Mouse (Mus musculus) limb, embryonic 10.5 days (tissue): ENCODE measurements at regions not wholly inside any gene's neighbourhood (a gene's known extent, or its start where the extent isn't known, plus 50 kb on each side); places are given as distances from the start of the nearest gene placed in this dataset.

Experiments
- DNase-seq: peaks from one replicate; pipeline ENCODE4 v3.0.0-alpha.2; 2017; ENCODE audit warnings: low spot score
- H3K27ac ChIP-seq: fragments of 300-500 bp; sonication (generic); 2 replicates; pipeline ENCODE4 v1.5.1; 2016; ENCODE audit warnings: mild to moderate bottlenecking
- H3K27me3 ChIP-seq: fragments of 300-500 bp; sonication (generic); 2 replicates; pipeline ENCODE4 v1.6.1; 2016; ENCODE audit warnings: low read depth, mild to moderate bottlenecking; ENCODE audit not compliant: poor library complexity, severe bottlenecking
- H3K36me3 ChIP-seq: fragments of 300-500 bp; sonication (generic); 2 replicates; pipeline ENCODE4 v1.6.1; 2016; ENCODE audit warnings: mild to moderate bottlenecking, moderate library complexity
- H3K4me1 ChIP-seq: fragments of 300-500 bp; sonication (generic); 2 replicates; pipeline ENCODE4 v1.6.1; 2016
- H3K4me3 ChIP-seq: fragments of 300-500 bp; sonication (generic); 2 replicates; pipeline ENCODE4 v1.5.1; 2016; ENCODE audit warnings: mild to moderate bottlenecking, moderate library complexity
- H3K9me3 ChIP-seq: fragments of 300-500 bp; sonication (generic); replicated peaks from 2 replicates; pipeline ENCODE4 v1.6.1; 2016; ENCODE audit warnings: mild to moderate bottlenecking
- WGBS: fragments of 180-500 bp; shearing (Covaris S2); methylation state at CpG from one replicate; pipeline ENCODE4 v1.1.7; 2016; 5-methylcytosine and 5-hydroxymethylcytosine counted together

- Histone ChIP-seq H3K4me3 (no peak overlapping the region), H3K27ac (no peak overlapping the region), H3K36me3 (no peaks in the 10 kb centered on the region), H3K27me3 (no peaks in the 10 kb centered on the region), H3K9me3 (no peaks in the 10 kb centered on the region), H3K4me1 (peaks cover 22% of the 10 kb centered on the region)
- DNase-seq: no peak
- WGBS: 59% methylated on average over 13 of the region's 13 CpGs
Observed at GRCm38 (mm10) chr3:149105709-149106450, 115.5 kb upstream of the Adgrl2 start.

GRCm38 (mm10) chr3:149105181-149105580, 114.8 kb upstream of the Adgrl2 start:
- Histone ChIP-seq H3K4me3 (no peak overlapping the region), H3K36me3 (no peaks in the 10 kb centered on the region), H3K4me1 (peaks cover 20% of the 10 kb centered on the region), H3K9me3 (no peaks in the 10 kb centered on the region), H3K27ac (no peak overlapping the region), H3K27me3 (no peaks in the 10 kb centered on the region)
- no peak for DNase-seq
- 92% methylated on average over 4 of the region's 4 CpGs for WGBS

DNA sequence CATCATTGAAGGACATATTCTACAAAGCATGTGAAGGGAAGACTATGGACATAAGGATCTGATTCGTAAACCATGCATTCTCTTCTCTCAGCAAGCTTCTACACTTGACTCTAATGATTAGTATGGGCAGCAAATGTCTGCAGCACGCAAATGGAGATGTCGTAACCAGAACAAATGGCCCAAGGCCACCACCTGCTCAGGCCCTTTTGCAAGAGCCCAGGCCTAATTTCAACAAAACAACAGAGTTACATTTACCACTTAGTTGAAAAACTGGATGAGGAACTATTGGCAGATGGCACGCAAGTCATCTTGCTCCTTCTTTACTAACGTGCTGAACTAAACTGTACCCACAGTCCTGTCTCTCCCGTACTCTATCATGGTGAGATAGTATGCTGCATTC, 113.7 kb upstream of the Adgrl2 start:
- no peak overlapping the region for H3K27ac ChIP-seq
- no peak for DNase-seq
- 76% methylated on average over 6 of the region's 6 CpGs for WGBS
- no peaks in the 10 kb centered on the region for H3K9me3 ChIP-seq
- H3K4me1 ChIP-seq: peaks cover 22% of the 10 kb centered on the region
- no peak overlapping the region for H3K4me3 ChIP-seq
- H3K27me3 ChIP-seq: no peaks in the 10 kb centered on the region
- no peaks in the 10 kb centered on the region for H3K36me3 ChIP-seq

DNA sequence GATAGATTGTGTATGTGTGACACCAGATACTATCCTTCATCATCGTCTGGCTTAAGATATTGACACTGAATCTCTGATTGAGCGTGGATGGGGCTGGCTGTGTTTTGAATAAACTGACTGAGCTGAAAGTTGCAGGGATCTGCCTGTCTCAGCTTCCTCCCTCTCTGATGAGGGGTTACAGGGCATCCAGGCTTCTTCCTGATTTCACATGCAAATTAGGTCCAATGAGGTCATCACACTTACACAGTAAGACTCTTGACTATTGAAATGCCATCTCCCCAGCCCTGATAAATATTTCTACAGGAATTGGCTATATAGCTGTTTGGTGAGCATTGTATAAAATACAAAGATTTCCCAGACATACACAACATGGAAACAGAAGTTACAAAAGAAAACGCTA, 113.1 kb upstream of the Adgrl2 start:
- Histone ChIP-seq H3K27me3 (no peaks in the 10 kb centered on the region), H3K4me1 (peaks cover 23% of the 10 kb centered on the region), H3K4me3 (no peak overlapping the region), H3K9me3 (no peaks in the 10 kb centered on the region), H3K27ac (no peak overlapping the region), H3K36me3 (no peaks in the 10 kb centered on the region)
- DNase-seq: no peak
- WGBS: 88% methylated on average over 3 of the region's 3 CpGs

GRCm38 (mm10) chr3:149102846-149103245, 112.5 kb upstream of the Adgrl2 start:
- no peak overlapping the region for H3K4me3 ChIP-seq
- 86% methylated on average over 8 of the region's 8 CpGs for WGBS
- no peaks in the 10 kb centered on the region for H3K9me3 ChIP-seq
- H3K27me3 ChIP-seq: no peaks in the 10 kb centered on the region
- H3K4me1 ChIP-seq: peaks cover 23% of the 10 kb centered on the region
- no peak overlapping the region for H3K27ac ChIP-seq
- no peak for DNase-seq
- no peaks in the 10 kb centered on the region for H3K36me3 ChIP-seq

DNA sequence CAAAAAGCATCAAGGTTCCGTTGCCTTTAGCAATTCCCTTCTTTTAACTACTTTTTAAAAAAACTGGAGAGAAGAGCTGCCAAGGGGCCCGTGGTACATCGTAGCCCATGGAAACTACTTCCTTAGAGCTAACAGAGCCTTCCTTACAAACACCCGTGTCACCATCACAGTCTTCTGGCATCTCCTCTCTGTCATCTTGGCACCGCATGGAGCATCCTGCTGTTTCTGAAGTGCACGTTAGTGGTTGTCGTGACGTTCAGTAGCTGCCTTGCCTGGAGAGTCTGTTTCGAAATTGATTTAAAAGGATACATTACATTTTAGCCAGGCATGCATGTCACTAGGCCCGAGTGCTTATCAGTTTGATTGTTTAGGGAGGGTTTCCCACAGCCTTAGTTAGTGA, 111.4 kb upstream of the Adgrl2 start:
- Histone ChIP-seq H3K36me3 (no peaks in the 10 kb centered on the region), H3K4me1 (peaks cover 23% of the 10 kb centered on the region), H3K4me3 (no peak overlapping the region), H3K9me3 (no peaks in the 10 kb centered on the region), H3K27ac (no peak overlapping the region), H3K27me3 (no peaks in the 10 kb centered on the region)
- no peak for DNase-seq
- 86% methylated on average over 10 of the region's 10 CpGs for WGBS

DNA sequence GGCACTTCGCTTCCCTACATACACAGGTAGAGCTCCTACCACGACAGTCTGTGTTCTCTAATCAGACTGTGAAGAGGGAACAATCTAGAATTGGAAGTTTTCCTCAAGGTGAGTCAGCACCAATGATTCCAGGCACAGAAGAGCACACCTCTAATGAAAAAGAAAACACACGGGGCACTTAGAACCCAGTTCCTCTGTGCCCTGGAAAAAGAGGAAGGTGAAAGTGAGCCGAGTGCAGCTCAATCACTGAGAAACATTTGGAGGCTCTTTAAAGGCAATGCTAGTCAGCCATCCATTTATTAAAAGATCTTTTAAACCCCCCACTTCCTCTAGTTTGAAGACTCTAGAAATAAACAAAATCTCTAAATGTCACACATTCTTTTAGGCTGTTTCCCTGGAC, 108.4 kb upstream of the Adgrl2 start:
- no peaks in the 10 kb centered on the region for H3K36me3 ChIP-seq
- H3K27me3 ChIP-seq: no peaks in the 10 kb centered on the region
- H3K4me3 ChIP-seq: no peak overlapping the region
- 71% methylated on average over 4 of the region's 4 CpGs for WGBS
- peaks cover 16% of the 10 kb centered on the region for H3K4me1 ChIP-seq
- no peak for DNase-seq
- no peaks in the 10 kb centered on the region for H3K9me3 ChIP-seq
- no peak overlapping the region for H3K27ac ChIP-seq

GRCm38 (mm10) chr3:149097026-149097425, 106.7 kb upstream of the Adgrl2 start:
- 79% methylated on average over 4 of the region's 4 CpGs for WGBS
- DNase-seq: no peak
- Histone ChIP-seq H3K27me3 (no peaks in the 10 kb centered on the region), H3K4me1 (peaks cover 33% of the 10 kb centered on the region), H3K9me3 (no peaks in the 10 kb centered on the region), H3K36me3 (no peaks in the 10 kb centered on the region), H3K27ac (no peak overlapping the region), H3K4me3 (no peak overlapping the region)

GRCm38 (mm10) chr3:149092649-149093048, 102.3 kb upstream of the Adgrl2 start:
- Histone ChIP-seq H3K4me1 (peaks cover 61% of the 10 kb centered on the region), H3K27ac (peak overlapping the region; percentile 67; the same call in 1 of the 2 replicates), H3K27me3 (no peaks in the 10 kb centered on the region), H3K36me3 (no peaks in the 10 kb centered on the region), H3K4me3 (peak overlapping the region; percentile 21), H3K9me3 (no peaks in the 10 kb centered on the region)
- WGBS: 3% methylated on average over 5 of the region's 5 CpGs
- DNase-seq: peak; percentile 68

GRCm38 (mm10) chr3:149090103-149090502, 99.7 kb upstream of the Adgrl2 start:
- Histone ChIP-seq H3K27ac (peak overlapping the region; percentile 86), H3K27me3 (no peaks in the 10 kb centered on the region), H3K4me3 (0 out of 2 replicates have a peak overlapping the region, but pooled peaks have one; percentile 4), H3K9me3 (no peaks in the 10 kb centered on the region), H3K36me3 (no peaks in the 10 kb centered on the region), H3K4me1 (peaks cover 87% of the 10 kb centered on the region)
- 12% methylated on average over 5 of the region's 5 CpGs for WGBS
- DNase-seq: peak; percentile 62

DNA sequence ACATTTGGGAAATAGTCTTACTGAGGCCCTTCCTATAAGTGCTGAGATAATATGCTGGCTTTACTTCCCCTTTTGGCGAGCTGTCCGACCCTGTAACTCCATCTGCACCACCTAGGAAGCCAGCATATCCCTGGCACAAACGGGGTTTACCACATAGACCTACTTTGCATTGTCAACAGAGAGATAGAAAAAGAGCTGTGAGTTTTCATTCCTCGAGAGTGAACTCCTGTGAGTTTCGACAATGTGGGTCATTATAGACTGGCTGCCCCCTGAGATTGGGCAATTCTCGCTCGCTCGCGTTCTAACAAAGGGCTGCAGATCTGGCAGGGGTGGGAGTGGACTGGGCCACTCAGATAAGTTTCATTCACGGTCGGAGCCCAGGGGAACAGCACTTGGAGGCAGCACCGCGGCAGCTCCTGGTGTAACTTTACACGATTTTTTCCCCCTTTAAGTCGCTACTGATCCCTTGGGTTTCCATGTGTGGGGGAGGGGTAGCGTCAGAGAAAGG, 98.3 kb upstream of the Adgrl2 start:
- H3K4me3 ChIP-seq: peak overlapping the region; percentile 37
- peaks cover 99% of the 10 kb centered on the region for H3K4me1 ChIP-seq
- H3K27me3 ChIP-seq: no peaks in the 10 kb centered on the region
- WGBS: 8% methylated on average over 16 of the region's 16 CpGs
- H3K36me3 ChIP-seq: no peaks in the 10 kb centered on the region
- H3K9me3 ChIP-seq: no peaks in the 10 kb centered on the region
- H3K27ac ChIP-seq: peak overlapping the region; percentile 86
- DNase-seq: peak; percentile 65

GRCm38 (mm10) chr3:149087488-149087887, 97.1 kb upstream of the Adgrl2 start:
- Histone ChIP-seq H3K36me3 (no peaks in the 10 kb centered on the region), H3K4me3 (no peak overlapping the region), H3K9me3 (no peaks in the 10 kb centered on the region), H3K27me3 (no peaks in the 10 kb centered on the region), H3K4me1 (peaks cover 94% of the 10 kb centered on the region), H3K27ac (peak overlapping the region; percentile 86)
- 91% methylated on average over 8 of the region's 8 CpGs for WGBS
- DNase-seq: no peak

GRCm38 (mm10) chr3:149086704-149087103, 96.3 kb upstream of the Adgrl2 start:
- Histone ChIP-seq H3K27ac (no peak overlapping the region; the same call in 1 of the 2 replicates), H3K27me3 (no peaks in the 10 kb centered on the region), H3K4me3 (no peak overlapping the region), H3K36me3 (no peaks in the 10 kb centered on the region), H3K4me1 (peaks cover 87% of the 10 kb centered on the region), H3K9me3 (no peaks in the 10 kb centered on the region)
- DNase-seq: no peak
- WGBS: 50% methylated on average over 5 of the region's 5 CpGs
